Mouse (Mus musculus) liver, embryonic 14 days (tissue): ENCODE measurements around the gene Zfhx3. TPM values are rescaled to one million over a fixed set of nuclear protein-coding genes. Genes with fewer than 3 reads are reported as not detected.

Experiments
- polyA plus RNA-seq: library from polyadenylated mRNA; depleted of rRNA; stranded (reverse); fragments of >200 nt; gene quantifications from 2 replicates; pipeline ENCODE4 v1.2.3, GENCODE M21; 2012; rRNA removed

Gene Zfhx3
- polyA plus RNA-seq = 0.24 and 0.26 TPM in 2 replicates

GRCm38 (mm10) chr8:107941922-107942694 is at the start of gene Zfhx3:
TSS of gene Zfhx3 (plus strand) at chr8:107942644.

